Mouse (Mus musculus) liver, embryonic 14.5 days (tissue): ENCODE measurements around the gene Cib3.

Experiments used
- CTCF ChIP-seq: IDR thresholded peaks from 2 replicates; pipeline ENCODE4 v1.5.1; 2016; ENCODE audit warnings: antibody characterized with exemption, low read depth, control low read depth
- EP300 ChIP-seq: IDR thresholded peaks from 2 replicates; pipeline ENCODE4 v1.6.1; 2016; ENCODE audit warnings: antibody characterized with exemption, low read depth

- TF ChIP-seq CTCF (no peak), EP300 (no peak)
These were observed 43.5 kb downstream of the Cib3 start for GRCm38 (mm10) chr8:72169098-72169668.
